Mouse (Mus musculus) induced T-regulatory cell, adult 2 months (primary cell): ENCODE measurements around the gene Peg10.
"Not testable (repeated sequence)": the region's sequence is repeated elsewhere in the genome, so short reads cannot be mapped to it uniquely, and the experiment has no call there.

ENCODE experiments used
- DNase-seq: peaks from one replicate; pipeline ENCODE4 v3.0.0-alpha.2; 2012; ENCODE audit warnings: low read depth

The Peg10 gene

DNA sequence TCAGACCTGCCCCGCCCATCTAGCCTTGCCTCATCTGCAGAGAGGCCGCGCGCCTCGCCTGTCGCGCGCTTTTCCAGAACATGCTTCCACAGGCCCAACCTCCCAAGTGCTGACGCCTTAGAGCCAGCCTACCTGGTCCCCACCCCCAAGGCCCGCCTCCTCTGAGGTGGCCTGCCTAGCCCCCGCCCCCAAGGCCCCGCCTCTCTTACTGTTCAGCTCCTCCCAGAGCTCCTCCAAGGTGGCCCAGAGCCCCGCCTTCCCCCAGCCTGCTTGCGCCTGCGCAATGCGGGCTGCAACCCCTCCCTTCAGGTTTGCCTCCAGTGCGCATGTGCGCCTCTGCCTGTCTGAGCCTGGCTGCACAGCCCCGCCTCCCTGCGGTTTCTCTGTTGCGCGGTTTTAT is 2.0 kb downstream of the Peg10 start:
- peak; percentile 54 for DNase-seq

DNA sequence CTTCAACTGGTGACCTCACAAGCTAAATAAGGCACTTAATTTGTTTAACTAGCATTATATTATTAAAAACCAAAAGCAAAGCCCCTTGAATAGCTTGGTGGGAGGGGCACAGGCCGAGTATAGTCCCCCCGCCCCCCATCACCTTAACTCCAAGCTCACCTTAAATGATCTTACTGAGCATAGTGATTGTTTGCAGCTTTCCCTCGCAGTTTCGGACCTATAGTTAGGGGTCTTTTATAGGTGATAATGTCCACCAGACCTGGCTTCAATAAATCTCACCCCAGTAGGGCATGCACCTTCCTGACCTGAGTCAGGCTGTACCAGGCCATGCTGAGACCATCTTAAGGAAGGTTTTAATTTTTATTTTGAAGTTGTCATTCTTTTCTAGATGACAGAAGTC is 4.2 kb downstream of the Peg10 start:
- DNase-seq = no peak

DNA sequence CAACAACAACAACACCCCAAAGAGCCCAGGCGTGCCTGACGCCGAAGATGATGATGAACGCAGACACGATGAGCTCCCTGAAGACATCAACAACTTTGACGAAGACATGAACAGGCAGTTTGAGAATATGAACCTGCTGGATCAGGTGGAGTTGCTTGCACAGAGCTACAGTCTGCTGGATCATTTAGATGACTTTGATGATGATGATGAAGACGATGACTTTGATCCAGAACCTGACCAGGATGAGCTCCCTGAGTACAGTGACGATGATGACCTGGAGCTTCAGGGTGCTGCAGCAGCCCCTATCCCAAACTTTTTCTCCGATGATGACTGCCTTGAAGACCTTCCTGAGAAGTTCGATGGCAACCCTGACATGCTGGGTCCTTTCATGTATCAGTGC is 7.2 kb downstream of the Peg10 start:
- DNase-seq = no peak

DNA sequence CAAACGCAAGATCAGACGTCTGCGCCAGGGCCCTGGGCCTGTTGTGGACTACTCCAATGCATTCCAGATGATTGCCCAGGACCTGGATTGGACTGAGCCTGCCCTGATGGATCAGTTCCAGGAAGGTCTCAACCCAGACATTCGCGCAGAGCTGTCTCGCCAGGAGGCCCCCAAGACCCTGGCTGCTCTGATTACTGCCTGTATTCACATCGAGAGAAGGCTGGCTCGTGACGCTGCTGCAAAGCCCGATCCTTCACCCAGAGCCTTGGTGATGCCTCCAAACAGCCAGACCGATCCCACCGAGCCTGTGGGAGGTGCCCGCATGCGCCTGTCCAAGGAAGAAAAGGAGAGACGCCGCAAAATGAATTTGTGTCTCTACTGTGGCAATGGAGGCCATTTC is 7.8 kb downstream of the Peg10 start:
- no peak for DNase-seq

DNA sequence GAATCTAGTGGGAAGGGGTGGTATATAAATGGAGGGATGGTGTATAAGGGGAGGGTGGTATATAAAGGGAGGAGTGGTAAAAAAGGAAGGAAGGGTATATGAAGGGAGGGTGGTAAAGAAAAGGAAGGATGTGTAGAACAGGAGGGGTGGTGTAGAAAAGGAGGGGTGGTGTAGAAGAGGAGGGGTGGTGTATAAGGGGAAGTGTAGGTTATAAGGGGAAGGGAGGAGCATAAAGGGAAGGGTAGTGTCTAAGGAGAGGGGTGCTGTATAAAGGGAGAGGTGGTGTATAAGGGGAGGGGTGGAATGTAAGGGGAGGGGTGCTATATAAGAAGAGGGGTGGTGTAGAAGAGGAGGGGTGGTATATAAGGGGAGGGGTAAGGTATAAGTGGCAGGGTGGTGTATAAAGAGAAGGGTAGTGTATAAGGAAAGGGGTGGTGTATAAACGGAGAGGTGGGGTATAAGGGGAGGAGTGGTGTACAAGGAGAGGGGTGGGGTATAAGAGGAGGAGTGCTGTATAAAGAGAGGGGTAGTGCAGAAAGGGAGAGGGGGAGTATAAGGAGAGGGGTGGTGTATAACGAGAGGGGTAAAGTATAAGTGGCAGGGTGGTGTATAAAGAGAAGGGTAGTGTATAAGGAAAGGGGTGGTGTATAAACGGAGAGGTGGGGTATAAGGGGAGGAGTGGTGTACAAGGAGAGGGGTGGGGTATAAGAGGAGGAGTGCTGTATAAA is 14.5 kb downstream of the Peg10 start:
- DNase-seq = not testable (repeated sequence)

DNA sequence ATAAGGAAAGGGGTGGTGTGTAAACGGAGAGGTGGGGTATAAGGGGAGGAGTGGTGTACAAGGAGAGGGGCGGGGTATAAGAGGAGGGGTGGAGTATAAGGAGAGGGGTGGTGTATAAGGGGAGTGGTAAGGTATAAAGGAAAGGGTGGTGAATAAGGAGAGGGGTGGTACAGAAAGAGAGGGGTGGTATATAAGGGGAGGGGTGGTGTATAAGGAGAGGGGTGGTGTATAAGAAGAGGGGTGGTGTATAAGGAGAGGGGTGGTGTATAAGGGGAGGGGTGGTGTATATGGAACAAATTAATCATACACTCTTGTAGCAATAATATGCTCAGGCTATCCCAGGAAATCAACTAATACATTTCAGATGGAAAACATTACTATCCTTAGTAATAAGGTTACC is 15.1 kb downstream of the Peg10 start:
- DNase-seq = no peak

DNA sequence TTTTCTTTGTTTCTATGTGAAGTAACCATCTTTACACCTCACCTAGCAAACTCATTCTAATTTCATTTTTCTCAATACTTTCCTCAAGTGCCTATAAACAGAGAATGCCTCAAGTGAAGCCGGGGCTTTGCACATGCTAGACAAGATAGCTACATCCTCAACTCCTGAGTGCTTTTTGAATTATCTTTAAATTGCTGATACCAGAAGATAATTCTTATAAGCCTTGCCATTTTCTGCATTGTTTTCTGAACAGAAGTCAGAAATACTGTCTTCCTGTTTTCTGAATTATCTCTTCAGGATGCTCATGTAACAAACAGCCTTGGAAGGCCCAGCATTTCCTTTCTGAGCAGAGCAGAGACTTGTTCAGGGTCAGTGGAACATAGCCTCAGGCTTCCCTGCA is 49.2 kb downstream of the Peg10 start:
- DNase-seq = no peak

DNA sequence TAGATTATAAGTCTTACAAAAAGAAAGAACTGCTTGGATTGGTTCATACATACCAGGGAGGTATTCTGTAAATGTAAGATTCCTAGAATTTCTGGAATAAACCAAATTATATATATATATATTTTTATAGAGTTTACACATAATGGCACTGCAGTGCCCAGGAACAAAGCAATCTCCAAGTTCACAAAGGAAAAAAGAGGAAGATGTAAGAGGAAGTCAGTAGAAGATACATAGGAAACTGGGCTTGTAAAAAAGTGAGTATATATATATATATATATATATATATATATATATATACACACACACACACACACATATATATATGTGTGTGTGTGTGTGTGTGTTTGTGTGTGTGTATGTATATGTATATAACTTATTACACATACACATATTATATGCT is 50.2 kb downstream of the Peg10 start:
- DNase-seq = not testable (repeated sequence)

DNA sequence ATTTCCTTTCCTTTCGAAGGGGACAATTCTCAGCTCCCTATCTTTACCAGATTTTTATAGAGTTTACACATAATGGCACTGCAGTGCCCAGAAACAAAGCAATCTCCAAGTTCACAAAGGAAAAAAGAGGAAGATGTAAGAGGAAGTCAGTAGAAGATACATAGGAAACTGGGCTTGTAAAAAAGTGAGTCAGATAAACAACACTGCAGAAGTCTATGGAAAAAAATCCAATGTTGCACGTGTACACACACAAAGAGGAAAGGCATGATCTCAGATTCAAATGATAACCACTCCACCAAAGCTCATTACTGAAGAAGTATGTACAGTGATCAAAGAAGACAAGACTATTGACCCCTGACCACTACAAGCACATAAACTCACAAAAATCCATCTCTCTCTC is 51.3 kb downstream of the Peg10 start:
- DNase-seq = no peak

DNA sequence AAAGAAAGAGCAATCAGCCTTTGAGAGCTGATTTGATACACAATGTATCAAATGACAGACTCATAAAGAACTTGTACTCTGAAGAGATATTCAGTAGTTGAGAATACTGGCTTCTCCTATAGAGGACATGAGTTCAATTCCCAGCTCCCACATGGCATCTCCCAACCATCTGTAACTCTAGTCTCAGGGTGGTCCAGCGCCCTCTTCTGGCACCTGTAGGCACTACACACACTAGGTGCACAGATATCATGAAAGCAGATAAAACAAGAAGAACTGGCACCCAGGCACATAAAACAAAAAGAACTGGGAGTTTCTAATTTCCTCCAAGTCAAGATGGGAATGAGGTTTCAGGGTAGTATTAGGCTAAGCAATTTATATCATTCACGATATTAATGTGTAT is 52.3 kb downstream of the Peg10 start:
- peak; percentile 1 for DNase-seq

DNA sequence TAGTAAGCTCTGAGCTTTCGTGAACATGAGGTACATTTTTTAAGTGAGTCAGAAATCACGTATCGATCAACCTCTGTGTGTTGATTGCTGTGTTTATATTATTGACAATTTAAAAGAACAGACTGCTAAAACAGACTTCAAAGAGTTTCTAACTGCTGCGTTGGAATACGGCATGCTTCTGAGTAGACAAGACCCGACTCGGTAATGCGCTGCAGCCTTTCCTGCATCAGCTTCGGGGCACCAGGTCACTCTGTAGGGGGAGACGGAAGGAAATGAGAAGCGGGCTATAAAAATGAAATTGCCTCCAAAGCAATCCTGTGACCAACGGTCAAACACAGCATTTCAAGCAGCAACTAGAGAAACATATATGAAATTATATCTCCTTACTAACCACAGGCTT is 59.9 kb downstream of the Peg10 start:
- DNase-seq = no peak
